9 mouse cellular contexts compared by ENCODE assay signal in genomic region chr4:129226441-129226963, GRCm38 (mm10). TPM values are rescaled to one million over a fixed set of nuclear protein-coding genes. Genes with fewer than 3 reads are reported as not detected.
DNase-seq lines count a peak whose midpoint lies in the region; ATAC-seq and TF ChIP-seq lines count a peak whose summit lies in the region.
"Had no signal": no experiment of that assay in that cellular context is flagged by ENCODE, and none has a peak within 500 bp of the region (broad histone marks: within the 10 kb centered on the region; RNA-seq: fewer than 3 reads in every experiment).

No protein-coding gene starts in this region.

- H3K4me1 ChIP-seq in hindbrain, postnatal 0 days (ENCODE audit: insufficient read depth, low read length): peaks cover 31% of the 10 kb centered on the region; the same call in 1 of the 2 replicates
- H3K4me1 ChIP-seq in midbrain, embryonic 12.5 days: peaks cover 47% of the 10 kb centered on the region

- H3K27ac ChIP-seq in hindbrain, postnatal 0 days: peak overlapping the region; percentile 76; the same call in 1 of the 2 replicates
- peak overlapping the region; percentile 56; the same call in 1 of the 2 replicates for H3K27ac ChIP-seq in midbrain, embryonic 12.5 days (replicated peaks)
- H3K27ac ChIP-seq: liver, embryonic 13.5 days had no signal

- H3K36me3 ChIP-seq in hindbrain, postnatal 0 days (ENCODE audit: insufficient read depth, low read length): peaks cover 18% of the 10 kb centered on the region; the same call in 1 of the 2 replicates
- H3K36me3 ChIP-seq in midbrain, embryonic 12.5 days: peaks cover 16% of the 10 kb centered on the region; the same call in 1 of the 2 replicates
- H3K36me3 ChIP-seq: liver, embryonic 13.5 days had no signal

- H3K27me3 ChIP-seq in hindbrain, postnatal 0 days (ENCODE audit: insufficient read depth, low read length): no peaks in the 10 kb centered on the region
- H3K27me3 ChIP-seq in midbrain, embryonic 12.5 days: peaks cover 46% of the 10 kb centered on the region

- DNase-seq in cerebellum, adult 9-10 months: peak; percentile 51
- peak; percentile 58 for DNase-seq in brain, embryonic 14.5 days (ENCODE audit: low read depth)
- DNase-seq in hindbrain, postnatal 0 days (ENCODE audit: low spot score): no peak
- DNase-seq in right cerebral cortex, postnatal 14 days: no peak
- no peak for DNase-seq in c-Kit-positive CD71-positive TER-119-positive erythroid progenitor cells, embryonic 14.5 days (ENCODE audit: low spot score)
- DNase-seq in left cerebral cortex, adult 18-20 months (ENCODE audit: low spot score in 2 of 2): no peak
- DNase-seq: liver, embryonic 13.5 days had no signal

- TF ChIP-seq CTCF in brain, embryonic 14.5 days (IDR thresholded peaks at IDR 0.05; ENCODE audit: borderline replicate concordance, extremely low read depth, insufficient read depth, insufficient read length): no peak
- TF ChIP-seq CTCF in hindbrain, postnatal 0 days (IDR thresholded peaks at IDR 0.05; ENCODE audit: low read depth): no peak

- no peak for ATAC-seq in cerebellum, adult (ENCODE audit: insufficient number of reproducible peaks, low FRiP score, low TSS enrichment)
- no peak for ATAC-seq in hindbrain, postnatal 0 days
- ATAC-seq in midbrain, embryonic 12.5 days (ENCODE audit: low FRiP score, low read depth): no peak

- no peaks in the 10 kb centered on the region for H3K9me3 ChIP-seq in hindbrain, postnatal 0 days (ENCODE audit: low read length)
- no peaks in the 10 kb centered on the region for H3K9me3 ChIP-seq in midbrain, embryonic 12.5 days
- H3K9me3 ChIP-seq: liver, embryonic 13.5 days had no signal

- peak overlapping the region; percentile 61 for H3K4me2 ChIP-seq in hindbrain, postnatal 0 days (ENCODE audit: low read depth, low read length)
- peak overlapping the region; percentile 56 for H3K4me2 ChIP-seq in midbrain, embryonic 12.5 days (replicated peaks)
- H3K4me2 ChIP-seq: liver, embryonic 13.5 days had no signal

- WGBS in hindbrain, postnatal 0 days: 20% methylated on average over 5 of the region's 5 CpGs
- 31% methylated on average over 5 of the region's 5 CpGs for WGBS in midbrain, embryonic 12.5 days

- H3K4me3 ChIP-seq in hindbrain, postnatal 0 days (ENCODE audit: low read length): peak overlapping the region; percentile 43
- peak overlapping the region; percentile 48 for H3K4me3 ChIP-seq in midbrain, embryonic 12.5 days
- H3K4me3 ChIP-seq: liver, embryonic 13.5 days had no signal

- H3K9ac ChIP-seq in hindbrain, postnatal 0 days (replicated peaks; ENCODE audit: low read length): peak overlapping the region; percentile 52
- H3K9ac ChIP-seq in midbrain, embryonic 12.5 days (replicated peaks): peak overlapping the region; percentile 65
- H3K9ac ChIP-seq: liver, embryonic 13.5 days had no signal

- TF ChIP-seq POLR2A in brain, embryonic 14.5 days (IDR thresholded peaks at IDR 0.05; ENCODE audit: borderline replicate concordance, extremely low read depth, insufficient read depth, insufficient read length, poor library complexity, severe bottlenecking): no peak

RNA-seq across cellular contexts. Expression of gene C77080, which starts 34.7 kb away (rescaled TPM):
- polyA plus RNA-seq in brain, embryonic 14.5 days (2012; rRNA removed): 12.2 and 15.9 TPM in 2 replicates
- total RNA-seq in hindbrain, postnatal 0 days (2014; rRNA removed): 23.1 and 29.0 TPM in 2 replicates
- polyA plus RNA-seq in hindbrain, postnatal 0 days (2015; fragmentation: Nextera tagmentation; extraction: Ambion mirVana): 4.9 and 5.3 TPM in 2 replicates
- 5.2 and 6.3 TPM in 2 replicates for polyA plus RNA-seq in midbrain, embryonic 12.5 days (2016; fragmentation: Nextera tagmentation; extraction: Ambion mirVana)
- total RNA-seq in left cerebral cortex, adult 18-20 months (2021): 10 to 100 TPM; 23.1 to 24.0 TPM

RNA-seq across cellular contexts. Expression of gene Yars, which starts 36.9 kb away (rescaled TPM):
- 54.5 and 68.4 TPM in 2 replicates for polyA plus RNA-seq in brain, embryonic 14.5 days (2012; rRNA removed)
- 56.0 and 79.6 TPM in 2 replicates for total RNA-seq in hindbrain, postnatal 0 days (2014; rRNA removed)
- polyA plus RNA-seq in hindbrain, postnatal 0 days (2015; fragmentation: Nextera tagmentation; extraction: Ambion mirVana): 101 and 102 TPM in 2 replicates
- polyA plus RNA-seq in midbrain, embryonic 12.5 days (2016; fragmentation: Nextera tagmentation; extraction: Ambion mirVana): 104 and 108 TPM in 2 replicates
- total RNA-seq in left cerebral cortex, adult 18-20 months (2021): 100 to 1,000 TPM in 1 of 2 experiments, 10 to 100 TPM in 1; 83.9 to 102 TPM

RNA-seq across cellular contexts. Expression of gene S100pbp, which starts 37.0 kb away (rescaled TPM):
- polyA plus RNA-seq in brain, embryonic 14.5 days (2012; rRNA removed): 38.3 and 42.0 TPM in 2 replicates
- total RNA-seq in hindbrain, postnatal 0 days (2014; rRNA removed): 35.9 and 36.8 TPM in 2 replicates
- polyA plus RNA-seq in hindbrain, postnatal 0 days (2015; fragmentation: Nextera tagmentation; extraction: Ambion mirVana): 16.2 and 16.9 TPM in 2 replicates
- polyA plus RNA-seq in midbrain, embryonic 12.5 days (2016; fragmentation: Nextera tagmentation; extraction: Ambion mirVana): 28.4 and 31.3 TPM in 2 replicates
- total RNA-seq in left cerebral cortex, adult 18-20 months (2021): 10 to 100 TPM; 37.1 to 38.3 TPM

Comparison
In these comparisons a context has a peak if more than half of its experiments do, and no peak if none do; other contexts are left out.
1. DNase-seq: peak in cerebellum, adult 9-10 months (single experiment) and brain, embryonic 14.5 days (single experiment); none in hindbrain, postnatal 0 days (single experiment), right cerebral cortex, postnatal 14 days (single experiment), c-Kit-positive CD71-positive TER-119-positive erythroid progenitor cells, embryonic 14.5 days (single experiment) and left cerebral cortex, adult 18-20 months (0 of 2).